Mouse (Mus musculus) lung, postnatal 10 days (tissue): ENCODE results near the gene Med18.

ENCODE experiments used
- DNase-seq: peaks from one replicate; pipeline ENCODE4 v3.0.0; 2021

Med18 gene

DNA sequence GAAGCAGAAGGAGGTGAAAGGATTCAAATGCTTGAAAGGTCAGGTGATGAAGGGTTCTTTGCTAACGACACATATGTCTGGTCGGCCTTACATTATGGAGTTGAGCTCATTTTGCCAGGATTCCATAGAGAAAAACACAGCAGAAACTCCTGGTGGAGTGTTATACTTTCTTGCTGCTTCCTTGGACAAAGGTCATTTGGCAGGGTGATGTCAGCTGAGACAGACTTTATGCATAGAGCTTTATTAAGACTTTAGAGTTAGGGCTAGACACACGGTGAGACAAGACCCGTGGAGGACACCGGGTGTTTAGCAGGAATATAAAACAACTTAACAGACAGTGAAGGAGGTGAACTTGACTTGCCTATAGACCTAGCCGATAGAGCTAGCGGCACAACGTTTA, 14.1 kb upstream of the Med18 start:
- no peak for DNase-seq

DNA sequence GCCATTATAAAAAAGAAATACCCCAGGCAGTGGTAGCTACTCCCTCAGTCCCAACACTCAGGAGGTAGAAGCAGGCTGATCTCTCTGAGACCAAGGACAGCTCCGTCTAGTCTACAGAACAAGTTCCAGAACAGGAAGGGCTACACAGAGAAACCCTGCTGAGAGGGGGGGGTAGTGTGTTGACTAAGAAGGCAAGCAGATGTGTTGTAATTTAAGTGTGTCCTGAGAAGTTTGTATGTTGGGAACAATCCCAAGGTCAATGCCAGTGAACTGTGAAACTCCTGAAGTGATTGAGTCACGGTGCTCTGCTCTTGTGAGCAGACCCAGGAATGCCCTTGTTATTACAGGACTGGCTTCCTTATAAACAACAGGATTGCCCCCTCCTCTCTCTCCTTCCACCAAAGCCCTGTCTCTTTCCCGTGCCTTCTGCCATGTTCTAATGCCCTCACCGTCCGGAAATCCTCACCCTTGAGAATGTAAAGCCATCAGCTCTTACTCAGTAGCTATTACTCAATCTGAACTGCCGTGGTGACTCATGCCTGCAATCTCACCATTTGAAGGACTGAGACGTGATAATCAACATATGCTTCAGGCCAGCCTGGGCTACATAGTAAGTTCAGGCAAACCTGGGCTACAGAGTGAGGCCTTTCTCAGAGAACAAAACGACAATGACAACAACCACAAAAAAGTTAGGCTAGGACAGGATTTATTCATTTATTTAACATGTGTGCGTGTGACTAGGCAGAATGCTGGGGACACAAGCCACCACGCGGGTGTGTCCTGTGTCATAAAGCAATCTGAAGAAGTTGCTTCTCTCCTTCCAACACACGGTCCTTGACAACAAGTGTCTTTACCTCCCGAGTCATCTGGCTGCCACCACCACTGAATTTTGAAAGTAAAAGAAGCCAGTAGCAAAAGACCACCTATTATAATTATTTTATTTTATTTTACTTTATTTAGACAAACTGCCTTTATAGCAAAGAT, 12.5 kb upstream of the Med18 start:
- DNase-seq: no peak

DNA sequence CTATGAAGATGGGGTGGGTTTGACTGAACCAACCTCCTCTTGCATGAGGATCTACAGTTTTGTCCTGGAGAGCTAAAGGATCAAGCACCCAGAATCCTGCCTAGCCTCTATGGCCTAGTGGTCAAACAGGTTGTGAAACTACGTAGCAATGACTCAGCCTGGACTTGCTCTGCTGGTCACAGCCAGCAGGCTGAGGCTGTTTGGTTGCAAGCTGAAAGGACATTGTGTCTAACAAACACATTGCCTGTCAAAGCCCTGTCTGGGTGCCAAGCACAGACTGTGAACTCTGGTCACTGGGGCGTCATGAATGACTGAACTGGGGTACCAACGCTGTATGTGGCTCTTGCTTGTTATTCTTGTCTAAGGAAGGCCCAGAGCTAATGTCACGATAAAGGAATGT, 10.9 kb upstream of the Med18 start:
- peak; percentile 24 for DNase-seq

DNA sequence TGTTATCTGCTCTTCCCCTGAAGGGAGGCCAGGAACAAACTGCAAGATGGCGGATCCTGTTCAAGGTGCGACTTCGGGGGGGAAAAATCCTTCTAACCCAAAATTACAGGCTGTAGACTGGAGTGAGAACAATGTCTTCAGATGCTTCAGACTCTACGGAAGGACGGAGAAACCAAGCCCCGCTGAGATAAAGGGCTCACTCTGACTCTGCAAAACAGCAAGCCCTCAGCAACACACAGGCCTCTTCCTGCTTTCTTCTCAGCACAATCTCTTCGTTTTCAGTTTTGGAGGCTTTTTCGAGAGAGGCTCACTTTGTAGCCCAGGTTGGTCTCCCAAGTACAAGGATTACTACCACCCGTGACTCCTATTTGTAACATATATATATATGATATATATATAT, 9.7 kb upstream of the Med18 start:
- no peak for DNase-seq

DNA sequence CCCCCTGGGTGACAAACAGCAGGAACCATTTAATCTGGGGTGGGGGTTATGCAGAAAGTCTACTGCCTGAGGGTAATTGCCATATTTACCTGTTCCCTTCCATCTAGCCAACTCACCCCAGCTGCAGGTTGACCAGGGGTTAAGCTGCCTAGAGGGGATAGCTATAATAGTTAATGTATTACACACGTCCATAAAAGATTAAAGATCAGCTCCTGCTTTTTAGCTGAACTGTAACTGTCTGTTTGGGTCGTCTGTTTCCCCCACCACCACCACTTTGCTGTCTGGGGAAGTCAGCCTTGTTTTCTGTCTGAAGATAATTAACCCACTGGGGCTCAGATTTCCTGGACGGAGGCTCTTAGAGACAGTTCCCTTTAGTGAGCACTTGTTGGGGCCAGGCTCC, 6.2 kb upstream of the Med18 start:
- no peak for DNase-seq

DNA sequence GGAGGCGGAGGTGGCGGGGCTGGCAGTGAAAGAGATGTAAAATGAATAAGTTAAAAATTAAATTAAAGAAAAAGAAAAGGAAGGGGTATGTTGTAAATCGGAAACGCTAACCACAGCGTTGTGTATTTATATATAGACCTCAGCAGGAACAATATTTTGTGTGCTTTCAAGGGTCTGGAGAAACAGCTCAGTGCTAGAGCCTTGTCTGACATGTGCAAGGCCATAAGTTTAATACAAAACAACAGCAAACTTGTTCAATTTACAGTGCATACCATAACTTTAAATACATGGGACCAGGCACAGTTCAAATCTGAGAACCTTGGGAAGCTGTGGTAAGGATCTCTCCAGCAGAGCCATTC, 513 bp upstream of the Med18 start:
- no peak for DNase-seq

DNA sequence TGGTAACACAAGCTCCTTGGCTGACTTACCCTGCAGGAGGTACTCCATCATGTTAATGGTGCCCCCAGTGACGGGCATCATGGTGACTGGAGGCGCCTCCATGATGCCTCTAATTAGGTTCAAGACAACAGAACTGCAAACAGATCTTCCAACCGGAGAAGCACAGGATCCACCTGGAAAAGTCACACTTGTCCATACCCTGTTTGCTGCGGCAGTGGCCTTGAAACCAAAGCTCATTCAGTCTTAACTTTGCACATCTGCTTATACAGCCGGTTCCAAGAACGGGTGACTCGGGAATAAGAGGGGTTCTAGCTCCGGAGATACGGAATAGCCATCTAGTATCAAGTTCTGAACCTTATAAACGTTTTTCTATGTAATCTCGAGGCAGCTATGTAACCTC, 885 bp downstream of the Med18 start:
- no peak for DNase-seq

DNA sequence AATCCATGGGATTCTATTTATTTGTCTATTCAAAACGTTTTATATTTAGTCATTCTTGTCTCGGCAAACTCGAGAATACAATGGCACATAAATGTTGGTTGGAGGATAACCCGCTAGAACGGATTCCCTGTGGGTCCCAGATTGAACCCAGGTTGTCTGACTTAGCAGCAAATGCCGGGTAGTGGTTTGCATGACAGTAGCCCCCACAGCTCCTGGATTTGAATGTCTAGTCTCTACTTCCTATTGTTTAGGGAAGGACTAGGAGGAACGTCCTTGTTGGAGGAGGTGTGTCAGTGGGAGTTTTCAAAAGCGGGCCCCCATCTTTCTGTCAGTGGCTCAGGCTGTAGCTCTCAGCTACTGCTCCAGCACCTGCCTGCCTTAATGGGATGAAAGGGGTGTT, 3.5 kb downstream of the Med18 start:
- no peak for DNase-seq

DNA sequence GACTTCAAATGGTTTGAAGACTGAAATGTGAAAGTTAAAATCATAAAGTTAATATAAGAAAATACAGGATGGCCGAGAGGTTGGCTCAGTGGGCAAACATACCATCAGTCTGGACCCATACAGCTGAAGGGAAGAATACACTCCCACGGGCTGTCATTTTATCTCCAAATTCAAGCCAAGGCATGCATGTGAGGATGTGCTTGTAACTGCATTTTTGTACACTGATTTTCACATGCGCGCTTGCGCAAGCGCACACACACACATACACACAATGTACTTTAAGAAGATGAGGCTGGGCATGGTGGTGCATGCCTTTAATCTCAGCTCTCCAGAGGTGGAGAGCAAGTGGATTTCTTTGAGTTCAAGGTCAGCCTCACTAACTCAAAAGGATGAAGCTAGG, 8.2 kb downstream of the Med18 start:
- DNase-seq: no peak

DNA sequence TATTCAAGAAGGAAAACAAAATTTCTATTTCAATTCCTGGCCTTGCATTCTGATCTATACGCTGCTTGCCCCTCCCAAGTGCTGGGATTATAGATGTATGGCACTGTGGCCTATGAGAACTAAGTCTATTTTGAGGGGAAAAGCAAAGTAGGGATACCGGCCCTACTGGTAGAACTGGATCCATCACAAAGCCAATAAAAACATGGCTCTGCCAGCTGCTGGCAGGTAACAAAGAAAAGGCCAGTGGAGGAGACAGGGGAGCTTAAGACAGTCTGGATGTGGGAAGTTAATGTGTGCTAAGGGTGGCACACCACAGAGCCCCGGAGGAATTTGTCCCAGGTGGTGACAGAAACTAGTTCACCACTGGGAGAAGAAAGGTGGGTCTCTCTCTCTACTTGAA, 8.6 kb downstream of the Med18 start:
- DNase-seq: no peak

DNA sequence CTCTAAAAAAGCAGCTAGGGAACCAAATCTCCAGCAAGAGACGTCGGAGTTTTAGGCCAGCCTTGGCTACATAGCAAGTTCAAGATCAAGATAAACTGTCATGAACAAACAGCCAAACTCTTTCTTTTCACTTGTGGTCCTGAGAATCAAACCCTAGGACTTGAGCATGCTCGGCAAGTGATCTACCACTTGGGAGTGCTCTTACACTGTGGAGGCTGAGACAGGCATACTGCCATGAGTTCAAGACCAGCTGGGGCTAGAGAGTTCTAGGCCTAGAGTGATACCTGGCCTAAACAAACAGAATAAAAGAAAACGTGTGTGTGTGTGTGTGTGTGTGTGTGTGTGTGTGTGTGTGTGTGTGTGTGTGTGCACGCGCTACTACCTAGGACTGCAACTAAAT, 9.5 kb downstream of the Med18 start:
- no peak for DNase-seq

DNA sequence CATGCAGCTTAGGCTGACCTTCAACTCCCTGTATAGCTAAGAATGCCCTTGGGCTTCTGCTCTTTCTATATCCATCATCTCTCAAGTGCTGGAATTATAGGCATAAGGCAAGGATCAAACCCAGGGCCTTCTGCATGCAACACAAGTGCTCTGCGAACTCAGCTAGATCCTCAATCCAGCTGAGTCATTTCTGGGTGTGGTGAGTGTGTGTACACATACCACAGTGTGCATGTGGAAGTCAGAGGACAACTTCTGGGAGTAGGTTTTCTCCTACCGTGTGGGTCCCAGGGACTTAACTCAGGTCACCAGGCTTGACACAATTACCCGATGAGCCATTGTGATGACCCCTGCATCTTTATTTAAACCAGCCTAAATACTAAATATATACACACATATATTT, 13.9 kb downstream of the Med18 start:
- no peak for DNase-seq

DNA sequence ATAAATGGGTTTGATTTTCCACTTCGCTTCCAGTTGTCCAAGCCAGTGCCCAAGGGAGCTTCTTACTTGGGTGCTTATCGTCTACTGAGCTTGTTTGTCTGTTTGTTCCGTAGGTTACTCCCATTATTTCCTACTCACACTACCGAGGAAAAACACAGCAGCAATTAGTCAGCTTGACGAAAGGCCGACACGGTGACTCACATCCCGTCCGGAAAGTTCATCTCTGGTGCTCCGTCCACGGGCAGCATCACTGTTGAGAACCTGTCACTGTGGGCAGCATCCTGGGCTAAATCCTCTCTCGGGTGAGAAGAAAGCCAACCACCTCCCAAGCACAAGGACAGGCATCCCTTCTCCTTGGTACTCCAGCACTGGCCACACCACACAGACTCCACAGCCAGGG, 17.6 kb downstream of the Med18 start:
- no peak for DNase-seq

DNA sequence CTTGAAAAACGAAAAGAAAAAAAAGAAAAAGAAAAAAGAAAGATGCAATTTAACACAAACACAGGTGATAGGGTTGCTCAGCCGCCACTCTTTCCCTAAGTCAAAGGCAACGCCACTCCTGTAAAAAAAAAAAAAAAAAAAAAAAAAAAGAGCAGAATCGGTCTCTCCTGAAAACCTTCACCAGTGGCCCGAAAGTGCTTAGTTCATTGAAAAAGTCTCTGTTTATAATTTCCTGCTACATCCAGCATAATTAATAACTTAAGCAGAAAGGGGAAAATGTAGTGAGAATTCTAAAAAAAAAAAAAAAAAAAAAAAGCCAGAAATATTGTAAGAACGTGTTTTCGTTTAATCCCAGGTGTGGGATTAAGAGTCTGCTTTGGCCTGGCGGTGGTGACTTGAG, 19.2 kb downstream of the Med18 start:
- no peak for DNase-seq

DNA sequence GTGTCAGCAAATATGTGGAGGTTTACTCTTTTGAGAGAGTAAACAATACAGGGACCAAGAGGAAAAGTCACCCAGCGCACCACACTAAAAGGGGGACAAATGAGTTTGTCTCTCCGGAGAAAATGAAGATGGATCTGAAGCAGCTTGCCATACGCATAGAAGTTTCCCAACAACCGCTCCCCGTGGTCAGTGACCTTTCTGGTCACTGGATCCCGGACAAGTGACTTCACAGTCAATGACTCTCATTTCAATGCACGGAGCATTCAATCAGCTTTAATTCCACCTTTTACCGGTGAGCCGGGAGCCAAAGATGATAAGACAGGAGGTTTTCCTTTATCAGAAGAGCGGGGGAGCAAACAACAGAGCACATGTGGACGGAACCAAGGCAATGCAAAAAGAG, 25.9 kb downstream of the Med18 start:
- DNase-seq: no peak

DNA sequence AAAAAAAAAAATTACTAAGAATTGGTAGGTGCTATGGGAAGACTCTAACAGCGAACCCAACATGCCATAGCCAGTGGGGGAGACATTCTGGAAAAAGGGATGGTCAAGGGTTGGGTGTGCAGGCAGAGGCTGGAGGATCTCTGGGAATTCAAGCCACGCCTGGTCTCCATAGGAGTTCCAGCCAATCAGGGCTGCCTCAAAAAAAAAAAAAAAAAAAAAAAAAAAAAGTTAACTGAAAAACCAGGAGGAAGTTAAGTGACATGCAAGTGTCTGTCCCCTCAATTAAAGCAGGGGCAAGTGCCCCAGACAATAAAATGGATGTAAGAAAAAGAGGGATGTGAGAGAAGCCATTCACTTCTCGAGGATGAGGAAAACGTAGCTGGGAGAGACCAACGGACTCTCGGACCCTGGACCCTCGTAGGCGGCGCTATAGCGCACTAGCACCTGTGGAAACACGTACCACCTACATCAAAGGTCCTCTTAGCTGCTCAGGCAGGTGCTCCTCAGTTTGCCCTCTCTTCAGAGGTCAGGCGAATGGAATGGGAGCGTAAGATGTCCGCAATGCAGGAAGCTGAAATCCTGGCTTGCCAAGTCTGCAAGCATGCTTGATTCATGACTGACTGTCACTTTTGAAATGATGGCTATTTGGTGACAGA, 30.9 kb downstream of the Med18 start:
- no peak for DNase-seq

DNA sequence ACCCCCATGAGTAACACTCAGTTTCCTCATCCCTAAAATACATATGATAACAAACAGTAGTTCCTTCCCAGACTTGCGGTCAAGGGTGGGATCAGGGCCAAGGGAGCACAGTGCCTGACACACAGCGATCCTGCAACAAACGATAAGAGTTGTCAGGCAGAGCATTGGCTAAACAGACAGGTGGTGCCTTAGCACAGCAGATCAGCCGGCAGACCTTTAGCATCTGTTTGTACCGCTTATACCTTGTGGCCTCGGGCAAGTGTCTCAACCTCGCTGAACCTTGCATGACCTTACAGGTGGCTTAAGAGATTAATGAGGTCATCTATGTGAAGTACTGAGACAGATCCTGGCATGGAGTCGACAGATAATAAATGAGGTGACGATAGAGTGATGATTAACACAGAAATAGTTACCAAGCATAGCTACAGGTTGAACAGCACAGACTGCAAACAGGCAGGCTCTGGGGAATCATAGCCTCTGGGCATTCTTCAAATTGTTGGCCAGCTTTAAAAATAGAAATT, 35.6 kb downstream of the Med18 start:
- no peak for DNase-seq

DNA sequence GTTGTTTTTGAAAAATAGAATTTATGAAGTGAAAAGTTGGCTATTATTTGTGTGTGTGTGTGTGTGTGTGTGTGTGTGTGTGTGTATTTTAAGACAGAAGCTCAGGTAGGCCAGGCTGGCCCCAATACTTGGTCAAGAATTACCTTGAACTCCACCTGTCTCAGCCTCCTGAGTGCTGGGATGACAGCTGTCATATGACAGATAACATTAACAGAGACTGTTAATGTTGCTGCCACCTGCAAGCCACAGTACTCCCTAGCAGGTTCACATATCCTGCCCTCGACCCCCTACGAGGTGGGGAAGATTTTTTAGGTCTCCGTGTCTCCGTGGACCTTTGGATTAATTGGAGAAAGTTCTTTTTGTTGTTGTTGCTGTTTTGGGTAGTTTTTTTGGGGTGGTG, 36.2 kb downstream of the Med18 start:
- no peak for DNase-seq

DNA sequence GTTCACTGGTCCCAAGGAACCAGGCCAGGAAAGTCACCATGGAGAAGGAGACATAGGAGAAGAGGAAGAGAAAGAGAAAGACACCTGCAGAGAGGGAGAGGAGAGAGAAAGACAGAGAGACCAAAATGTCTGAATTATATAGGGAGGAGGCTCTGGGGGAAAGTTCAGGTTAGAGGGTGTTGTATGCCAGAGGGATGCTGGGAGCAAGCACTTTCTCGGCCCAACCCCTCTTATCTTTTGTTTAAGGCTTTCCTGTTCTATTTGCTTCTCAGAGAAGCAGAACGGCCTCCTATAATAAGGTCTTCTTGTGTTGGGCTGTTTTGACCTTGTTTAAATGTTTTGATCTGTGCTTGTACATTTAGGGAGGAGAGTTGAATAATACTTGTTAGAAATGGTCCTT, 37.7 kb downstream of the Med18 start:
- DNase-seq: no peak

DNA sequence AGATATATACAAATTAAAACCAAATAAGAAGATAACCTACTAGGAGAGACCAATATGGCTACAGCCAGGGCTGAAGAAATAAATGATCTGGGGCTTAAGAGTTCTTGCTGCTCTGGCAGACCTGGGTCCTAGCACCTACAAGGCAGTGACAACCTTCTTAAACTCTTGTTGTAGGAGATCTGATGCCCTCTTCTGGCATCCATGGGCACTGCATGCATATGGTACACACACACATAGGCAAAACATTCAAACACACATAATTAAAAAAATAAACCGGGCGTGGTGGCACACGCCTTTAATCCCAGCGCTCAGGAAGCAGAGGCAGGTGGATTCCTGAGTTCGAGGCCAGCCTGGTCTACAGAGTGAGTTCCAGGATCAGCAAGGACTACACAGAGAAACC, 39.0 kb downstream of the Med18 start:
- peak; percentile 14 for DNase-seq

DNA sequence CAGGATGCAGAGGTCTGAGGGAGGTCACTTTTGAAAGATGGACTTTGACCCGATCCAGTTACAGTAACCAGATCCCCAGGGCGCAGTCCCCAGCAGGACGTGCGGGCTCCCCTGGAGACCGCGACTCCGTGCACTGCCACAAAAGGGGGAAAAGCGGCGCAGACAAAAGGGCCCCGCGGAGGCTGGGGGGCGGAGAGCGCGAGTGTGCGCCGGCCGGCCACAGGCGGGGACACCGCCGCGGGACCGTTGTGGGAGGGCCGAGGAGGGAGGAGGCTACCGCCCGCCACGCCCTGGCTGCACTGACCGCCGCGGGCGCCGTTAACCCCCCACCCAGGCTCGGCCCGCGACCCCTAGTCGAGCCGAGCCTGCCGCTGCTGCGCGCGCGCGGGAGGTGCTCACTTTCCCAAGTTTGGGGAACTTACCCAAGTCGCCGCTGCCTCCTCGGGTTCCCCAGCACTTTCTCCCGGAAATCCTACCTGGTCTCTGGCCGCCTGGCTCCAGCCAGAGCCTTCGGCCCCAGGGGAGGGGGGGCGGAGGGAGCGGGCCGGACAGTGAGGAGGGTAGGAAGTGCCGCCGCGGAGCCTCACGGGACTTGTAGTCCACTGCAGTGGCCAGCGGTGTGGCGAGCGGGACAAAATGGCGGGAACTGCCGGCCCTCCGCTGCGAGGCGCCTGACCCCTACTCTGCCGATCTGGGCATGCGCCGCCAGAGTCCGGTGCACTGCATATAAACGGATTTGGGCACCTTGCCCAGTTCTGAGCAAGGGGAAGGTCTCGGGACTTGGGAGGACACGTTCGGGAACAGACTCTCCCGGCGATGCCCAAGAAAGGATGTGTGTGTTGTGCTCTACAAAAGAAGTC, 41.6 kb downstream of the Med18 start, which contains the start of gene Phactr4:
Gene Phactr4 (minus strand): TSS at position 567 of the 860 bp plus-strand sequence.
- peak; percentile 99 for DNase-seq

DNA sequence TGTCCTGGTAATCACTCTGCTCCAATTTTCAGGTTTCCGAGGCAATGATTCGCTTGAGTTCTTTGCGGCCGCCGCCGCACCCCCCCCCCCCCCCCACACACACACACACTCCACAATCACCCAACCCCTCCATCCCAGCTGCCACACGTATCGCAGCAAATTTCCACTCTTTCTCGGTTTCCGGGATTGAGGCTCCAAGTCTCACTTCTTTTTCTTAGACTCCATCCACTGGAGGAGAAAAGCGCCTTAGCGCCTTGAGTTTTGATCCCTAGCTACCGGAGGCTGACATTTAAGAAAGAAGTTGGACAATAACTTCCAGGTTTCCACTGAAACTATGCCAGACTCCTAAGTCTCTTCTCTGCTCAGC, 42.2 kb downstream of the Med18 start:
- peak; percentile 41 for DNase-seq

DNA sequence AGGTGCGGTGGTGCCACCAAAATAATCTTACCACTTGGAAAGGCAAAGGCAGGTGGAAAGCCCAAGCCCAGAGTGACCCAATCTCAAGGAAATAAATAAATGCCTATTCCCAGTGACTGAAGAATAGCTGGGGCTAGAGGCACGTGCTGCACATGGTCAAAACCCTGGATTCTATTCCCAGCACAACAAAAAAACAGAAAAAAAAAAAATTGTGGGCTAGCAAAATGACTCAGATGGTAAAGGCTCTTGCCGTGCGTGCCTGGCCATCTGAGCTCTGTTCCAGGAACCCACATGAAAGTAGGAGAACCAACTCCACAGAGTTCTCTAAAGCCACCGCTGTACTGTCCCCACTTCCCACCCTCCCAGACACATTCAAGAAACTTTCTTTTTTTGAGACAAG, 43.2 kb downstream of the Med18 start:
- no peak for DNase-seq
